Mouse (Mus musculus): ENCODE results near the gene Nkapl.

Nkapl gene

DNA sequence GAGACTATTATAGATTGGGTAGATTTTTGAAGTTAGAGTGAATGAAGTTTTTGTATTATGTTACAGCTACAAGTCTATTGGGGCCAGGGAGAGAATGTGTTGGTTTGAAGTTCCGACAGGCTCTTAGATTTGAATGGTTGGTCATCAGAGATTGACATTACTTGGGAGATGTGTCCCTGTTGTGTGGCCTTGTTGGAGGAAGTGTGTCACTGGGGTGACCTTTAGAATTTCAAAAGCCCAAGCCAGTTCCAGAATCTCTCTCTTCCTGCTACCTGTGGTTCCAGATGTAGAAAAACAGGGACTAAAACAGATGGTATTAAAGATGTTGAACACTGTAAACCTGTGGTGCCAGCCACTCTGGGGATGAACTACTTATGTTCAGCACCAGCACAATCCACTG is 40.7 kb downstream of the Nkapl start:
- DNase-seq, result no peak

DNA sequence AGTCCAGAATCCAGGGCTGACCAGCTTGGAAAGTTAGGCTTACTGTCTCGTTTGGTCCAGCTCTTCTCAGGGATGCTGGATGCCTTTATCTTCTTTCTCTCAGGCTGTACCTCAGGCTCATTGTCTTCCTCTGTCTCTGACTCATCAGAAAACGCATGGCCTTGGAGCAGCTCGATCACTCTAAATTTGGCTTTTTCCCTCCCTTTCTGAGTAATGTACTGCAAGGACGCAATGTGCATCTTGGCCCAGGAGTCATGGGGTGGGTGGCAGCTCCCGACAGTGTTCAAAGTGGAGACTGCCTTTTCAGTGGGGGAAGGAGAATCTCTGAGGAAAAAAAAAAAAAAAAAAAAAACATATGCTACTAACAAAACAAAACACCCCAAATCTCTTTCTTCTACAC is 45.0 kb downstream of the Nkapl start:
- DNase-seq, result no peak

DNA sequence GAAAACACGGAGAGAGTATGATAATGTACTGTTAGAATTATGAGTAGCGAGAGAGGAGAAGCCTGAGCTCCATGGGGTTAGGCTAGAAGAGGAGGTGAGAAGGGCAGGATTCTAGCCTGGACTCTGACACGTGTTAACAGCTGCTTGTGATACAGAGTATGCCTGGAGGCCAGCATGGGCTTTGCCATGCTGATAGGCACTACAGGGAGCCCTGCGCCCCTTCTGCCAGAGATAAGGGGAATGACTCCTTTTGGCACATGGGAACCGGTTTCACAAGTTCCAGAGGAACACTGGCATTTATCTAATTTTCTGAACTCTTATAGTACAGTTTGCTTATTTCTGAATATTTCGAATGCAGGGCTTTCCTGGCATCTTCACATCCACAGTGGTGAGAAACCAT is 49.4 kb downstream of the Nkapl start:
- no peak for DNase-seq

DNA sequence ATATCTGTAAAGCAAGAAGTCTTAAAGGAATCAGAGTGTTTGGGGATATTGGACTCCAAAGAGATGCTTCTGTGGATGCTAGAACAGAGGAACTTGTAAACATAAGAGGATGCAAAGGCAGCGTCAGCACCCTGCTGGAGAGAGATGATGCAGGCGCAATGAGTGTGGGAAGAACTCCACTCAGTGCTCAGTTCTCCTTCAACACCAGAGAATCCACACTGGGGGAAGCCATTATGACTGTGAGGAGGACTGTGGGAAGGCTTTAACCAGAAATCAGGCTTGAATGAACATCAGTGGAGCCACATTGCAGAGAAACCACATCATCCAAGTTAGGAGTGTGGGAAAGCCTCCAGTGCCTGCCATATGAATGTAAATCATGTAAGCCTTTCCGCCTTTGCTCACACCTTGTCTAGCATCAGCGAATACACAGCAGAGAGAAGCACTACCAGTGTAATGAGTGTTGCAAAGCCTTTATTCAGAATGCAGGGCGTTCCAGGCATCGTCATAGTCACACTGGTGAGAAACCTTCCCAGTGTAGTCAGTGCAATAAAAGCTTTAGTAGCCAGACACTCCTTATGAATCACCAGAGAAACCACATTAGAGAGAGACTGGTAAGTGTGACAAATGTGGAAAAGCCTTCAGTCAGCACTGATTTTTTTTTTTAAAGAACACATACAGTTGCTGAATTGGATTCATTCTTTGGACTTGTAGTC is 50.9 kb downstream of the Nkapl start:
- DNase-seq, result no peak

All from spleen, adult 18-20 months (tissue).